Mouse (Mus musculus) cerebellum, adult 2 months (tissue): ENCODE measurements around the gene Plpp3.

Source experiments
- CTCF ChIP-seq: fragments of 200-500 bp; IDR thresholded peaks from 2 replicates; pipeline ENCODE4 v1.5.1; 2011; ENCODE audit warnings: low read depth, mild to moderate bottlenecking, control low read depth, low read length, moderate library complexity, borderline replicate concordance; ENCODE audit not compliant: insufficient read depth
- POLR2A ChIP-seq: fragments of 200-500 bp; IDR thresholded peaks from 2 replicates; pipeline ENCODE4 v1.6.1; 2011; ENCODE audit warnings: low read length, control low read depth, borderline replicate concordance; ENCODE audit not compliant: insufficient read depth

DNA sequence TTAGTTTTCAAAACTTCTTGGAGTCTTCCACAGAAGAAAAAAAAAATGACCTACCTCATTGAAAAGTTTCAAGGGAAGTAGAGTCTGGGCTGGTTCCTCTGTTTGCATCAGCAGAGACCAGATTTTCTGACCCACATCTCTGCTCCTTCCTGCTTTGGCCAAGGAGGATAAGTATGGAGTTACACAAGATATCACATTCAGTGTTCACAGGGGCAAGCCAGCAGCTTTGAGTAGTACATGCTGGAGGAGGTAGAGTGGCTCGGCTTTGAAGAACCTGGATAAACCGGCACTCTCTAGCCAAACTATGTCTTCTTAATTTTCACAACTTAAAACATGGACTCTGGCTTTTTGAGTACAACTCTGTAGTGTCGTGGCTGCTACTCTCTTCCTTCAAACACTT, 3.9 kb upstream of the Plpp3 start:
- TF ChIP-seq CTCF (no peak), POLR2A (no peak)
